Mouse (Mus musculus) monocyte, adult 5-6 weeks (primary cell): ENCODE data around the gene 9430015G10Rik. TPM values are rescaled to one million over a fixed set of nuclear protein-coding genes. Genes with fewer than 3 reads are reported as not detected.
A peak's percentile ranks its signal among the peaks of the same experiment; 100 is the strongest.

Source experiments
- ATAC-seq: fragments of 153-309, 156-312 bp; replicated peaks from 2 replicates; pipeline ENCODE4 v1.8.0; 2017; ENCODE audit warnings: mild to moderate bottlenecking; ENCODE audit not compliant: low TSS enrichment, insufficient number of reproducible peaks, severe bottlenecking, poor library complexity, low FRiP score
- total RNA-seq: library from RNA; stranded (forward); fragments of 200-1000, 200-491, 200-594 nt; gene quantifications from 3 replicates; pipeline ENCODE4 v1.2.3, GENCODE M21; 2017

Gene 9430015G10Rik
- 5.7 to 20.4 TPM (median 15.4 TPM) in 3 replicates for total RNA-seq

- peak; percentile 98 for ATAC-seq
These were observed at the start of gene 9430015G10Rik for GRCm38 (mm10) chr4:156109570-156110331. 9430015G10Rik (plus strand) TSS chr4:156109982.

GRCm38 (mm10) chr4:156063861-156064509, 45.8 kb upstream of the 9430015G10Rik start:
- ATAC-seq: no peak

- ATAC-seq: no peak
These were observed 45.3 kb upstream of the 9430015G10Rik start for GRCm38 (mm10) chr4:156064510-156064897.

- ATAC-seq: no peak
These were observed 44.5 kb upstream of the 9430015G10Rik start for GRCm38 (mm10) chr4:156065156-156065894.

GRCm38 (mm10) chr4:156067256-156067949, 42.4 kb upstream of the 9430015G10Rik start:
- peak; percentile 91 for ATAC-seq

GRCm38 (mm10) chr4:156069701-156070100, 40.1 kb upstream of the 9430015G10Rik start:
- no peak for ATAC-seq

GRCm38 (mm10) chr4:156070276-156070675, 39.5 kb upstream of the 9430015G10Rik start:
- ATAC-seq: no peak

GRCm38 (mm10) chr4:156070716-156071115, 39.1 kb upstream of the 9430015G10Rik start:
- ATAC-seq: no peak

GRCm38 (mm10) chr4:156076911-156077382, 32.8 kb upstream of the 9430015G10Rik start:
- ATAC-seq: no peak

- no peak for ATAC-seq
These were observed 32.1 kb upstream of the 9430015G10Rik start for GRCm38 (mm10) chr4:156077499-156078301.

GRCm38 (mm10) chr4:156082621-156083234, 27.1 kb upstream of the 9430015G10Rik start:
- ATAC-seq: no peak

GRCm38 (mm10) chr4:156083348-156083747, 26.4 kb upstream of the 9430015G10Rik start:
- ATAC-seq: no peak

GRCm38 (mm10) chr4:156084096-156084879, 25.5 kb upstream of the 9430015G10Rik start:
- no peak for ATAC-seq

- no peak for ATAC-seq
These were observed 24.5 kb upstream of the 9430015G10Rik start for GRCm38 (mm10) chr4:156085256-156085655.

- peak; percentile 70; the same call in 1 of the 2 replicates for ATAC-seq
These were observed 22.2 kb upstream of the 9430015G10Rik start for GRCm38 (mm10) chr4:156087398-156088087.

- no peak for ATAC-seq
These were observed 18.5 kb upstream of the 9430015G10Rik start for GRCm38 (mm10) chr4:156091236-156091635.
